Mouse (Mus musculus) thymus, adult 18-20 months (tissue): ENCODE data around the gene A530016L24Rik.

Experiments used
- DNase-seq, 2 experiments: peaks; one replicate each; pipeline ENCODE4 v3.0.0; 2022; ENCODE audit warnings: mixed read lengths in 2 of 2

A530016L24Rik gene

GRCm38 (mm10) chr12:112503003-112503771 is 13.9 kb downstream of the A530016L24Rik start:
- DNase-seq = no peak

GRCm38 (mm10) chr12:112506267-112506666 is 17.0 kb downstream of the A530016L24Rik start:
- DNase-seq = no peak

- no peak for DNase-seq
Observed at GRCm38 (mm10) chr12:112507264-112507663, 18.0 kb downstream of the A530016L24Rik start.

GRCm38 (mm10) chr12:112507984-112508383 is 18.7 kb downstream of the A530016L24Rik start:
- DNase-seq = no peak

- no peak for DNase-seq
Observed at GRCm38 (mm10) chr12:112510365-112510732, 21.1 kb downstream of the A530016L24Rik start.

GRCm38 (mm10) chr12:112510733-112511372 is 21.6 kb downstream of the A530016L24Rik start:
- DNase-seq = no peak

GRCm38 (mm10) chr12:112514897-112515296 is 25.6 kb downstream of the A530016L24Rik start:
- DNase-seq = no peak

- DNase-seq = no peak
Observed at GRCm38 (mm10) chr12:112516697-112517337, 27.6 kb downstream of the A530016L24Rik start, which contains the start of gene Tmem179. TSS of gene Tmem179 (minus strand) at chr12:112516747.

- DNase-seq = no peak
Observed at GRCm38 (mm10) chr12:112518105-112518504, 28.9 kb downstream of the A530016L24Rik start.

- no peak for DNase-seq
Observed at GRCm38 (mm10) chr12:112533758-112534157, 44.5 kb downstream of the A530016L24Rik start.

- DNase-seq = no peak
Observed at GRCm38 (mm10) chr12:112537233-112537632, 48.0 kb downstream of the A530016L24Rik start.

GRCm38 (mm10) chr12:112538356-112538755 is 49.1 kb downstream of the A530016L24Rik start:
- DNase-seq = no peak

- DNase-seq = no peak
Observed at GRCm38 (mm10) chr12:112539466-112539965, 50.3 kb downstream of the A530016L24Rik start.

- DNase-seq = no peak
Observed at GRCm38 (mm10) chr12:112540321-112540720, 51.1 kb downstream of the A530016L24Rik start.

GRCm38 (mm10) chr12:112541483-112542091 is 52.3 kb downstream of the A530016L24Rik start:
- DNase-seq = no peak

GRCm38 (mm10) chr12:112542257-112542919 is 53.1 kb downstream of the A530016L24Rik start:
- no peak for DNase-seq

- peak; percentile 35 to 42 for DNase-seq
Observed at GRCm38 (mm10) chr12:112542920-112543300, 53.7 kb downstream of the A530016L24Rik start.

GRCm38 (mm10) chr12:112543941-112544340 is 54.7 kb downstream of the A530016L24Rik start:
- no peak for DNase-seq

GRCm38 (mm10) chr12:112544946-112545701 is 55.9 kb downstream of the A530016L24Rik start:
- no peak for DNase-seq

GRCm38 (mm10) chr12:112546110-112546509 is 56.9 kb downstream of the A530016L24Rik start:
- DNase-seq = no peak

- DNase-seq = no peak
Observed at GRCm38 (mm10) chr12:112549287-112549686, 60.0 kb downstream of the A530016L24Rik start.
